Mouse (Mus musculus) urinary bladder, adult 2 months (tissue): ENCODE data around the gene Gpsm2. TPM values are rescaled to one million over a fixed set of nuclear protein-coding genes. Genes with fewer than 3 reads are reported as not detected.
"Not testable (repeated sequence)": the region's sequence is repeated elsewhere in the genome, so short reads cannot be mapped to it uniquely, and the experiment has no call there.

Experiments used
- DNase-seq: peaks from one replicate; pipeline ENCODE4 v3.0.0; 2022; ENCODE audit warnings: low spot score
- polyA plus RNA-seq: library from polyadenylated mRNA; depleted of rRNA; stranded (reverse); fragments of >200 nt; gene quantifications from 2 replicates; pipeline ENCODE4 v1.2.3, GENCODE M21; 2012; rRNA removed

Gene Gpsm2
- polyA plus RNA-seq, 1 experiment, result 26.8 TPM

GRCm38 (mm10) chr3:108655486-108655885 lies 66.6 kb downstream of the Gpsm2 start:
- DNase-seq, result no peak

GRCm38 (mm10) chr3:108654566-108654965 lies 67.5 kb downstream of the Gpsm2 start:
- no peak for DNase-seq

GRCm38 (mm10) chr3:108653710-108654379 lies 68.3 kb downstream of the Gpsm2 start, which contains the start of gene Clcc1:
TSS of gene Clcc1 (plus strand) at chr3:108653913.
- DNase-seq, result peak; percentile 97

GRCm38 (mm10) chr3:108652866-108653642 lies 69.1 kb downstream of the Gpsm2 start:
- DNase-seq, result no peak

- not testable (repeated sequence) for DNase-seq
Measured at GRCm38 (mm10) chr3:108647681-108648080, 74.4 kb downstream of the Gpsm2 start.

GRCm38 (mm10) chr3:108646036-108646435 lies 76.1 kb downstream of the Gpsm2 start:
- no peak for DNase-seq

- DNase-seq, result no peak
Measured at GRCm38 (mm10) chr3:108644856-108645255, 77.3 kb downstream of the Gpsm2 start.

- no peak for DNase-seq
Measured at GRCm38 (mm10) chr3:108640998-108641397, 81.1 kb downstream of the Gpsm2 start.

GRCm38 (mm10) chr3:108639412-108639811 lies 82.7 kb downstream of the Gpsm2 start:
- no peak for DNase-seq

- DNase-seq, result no peak
Measured at GRCm38 (mm10) chr3:108634761-108635160, 87.3 kb downstream of the Gpsm2 start.

Other genes starting within 250 kb of the Gpsm2 start
- gene 1700013F07Rik, start 188.2 kb downstream of the Gpsm2 start, polyA plus RNA-seq, result 0.11 and 0.16 TPM in 2 replicates
- gene 5330417C22Rik, start 185.8 kb downstream of the Gpsm2 start, polyA plus RNA-seq, result 0.30 and 0.53 TPM in 2 replicates
- gene Tmem167b, start 159.8 kb downstream of the Gpsm2 start, polyA plus RNA-seq, result 13.8 and 24.1 TPM in 2 replicates
- gene Taf13, start 150.6 kb downstream of the Gpsm2 start, polyA plus RNA-seq, result 30.7 and 31.1 TPM in 2 replicates
- 10.8 and 12.7 TPM in 2 replicates for gene Wdr47, start 131.0 kb downstream of the Gpsm2 start, polyA plus RNA-seq
- gene Clcc1, start 68.4 kb downstream of the Gpsm2 start, polyA plus RNA-seq, result 63.0 and 79.4 TPM in 2 replicates
- gene Aknad1, start 17.3 kb upstream of the Gpsm2 start, polyA plus RNA-seq, result 2.6 and 2.9 TPM in 2 replicates
- gene Stxbp3, start 118.2 kb upstream of the Gpsm2 start, polyA plus RNA-seq, result 43.3 and 49.4 TPM in 2 replicates
- gene Fndc7, start 167.7 kb upstream of the Gpsm2 start, polyA plus RNA-seq, result 0.24 and 0.29 TPM in 2 replicates
- gene Prpf38b, start 189.4 kb upstream of the Gpsm2 start, polyA plus RNA-seq, result 77.1 and 80.1 TPM in 2 replicates
- gene Henmt1, start 217.6 kb upstream of the Gpsm2 start, polyA plus RNA-seq, result 0.08 and 0.10 TPM in 2 replicates
- 0.28 TPM in 1 of 2 replicates, not detected in the other for gene Gm9857, start 218.1 kb upstream of the Gpsm2 start, polyA plus RNA-seq